Mouse (Mus musculus) monocyte, adult 5-6 weeks (primary cell): ENCODE results near the gene Elf4. TPM values are rescaled to one million over a fixed set of nuclear protein-coding genes. Genes with fewer than 3 reads are reported as not detected.

ENCODE experiments used
- ATAC-seq: fragments of 153-309, 156-312 bp; replicated peaks from 2 replicates; pipeline ENCODE4 v1.8.0; 2017; ENCODE audit warnings: mild to moderate bottlenecking; ENCODE audit not compliant: low TSS enrichment, insufficient number of reproducible peaks, severe bottlenecking, poor library complexity, low FRiP score
- total RNA-seq: library from RNA; stranded (forward); fragments of 200-1000, 200-491, 200-594 nt; gene quantifications from 3 replicates; pipeline ENCODE4 v1.2.3, GENCODE M21; 2017

The Elf4 gene
- total RNA-seq, result 35.9 to 86.3 TPM (median 41.4 TPM) in 3 replicates

GRCm38 (mm10) chrX:48462754-48463507, at the start of gene Elf4:
TSS of gene Elf4 (minus strand) at chrX:48463132.
- peak; percentile 79 for ATAC-seq

GRCm38 (mm10) chrX:48493763-48494162, 30.8 kb upstream of the Elf4 start:
- ATAC-seq, result no peak

DNA sequence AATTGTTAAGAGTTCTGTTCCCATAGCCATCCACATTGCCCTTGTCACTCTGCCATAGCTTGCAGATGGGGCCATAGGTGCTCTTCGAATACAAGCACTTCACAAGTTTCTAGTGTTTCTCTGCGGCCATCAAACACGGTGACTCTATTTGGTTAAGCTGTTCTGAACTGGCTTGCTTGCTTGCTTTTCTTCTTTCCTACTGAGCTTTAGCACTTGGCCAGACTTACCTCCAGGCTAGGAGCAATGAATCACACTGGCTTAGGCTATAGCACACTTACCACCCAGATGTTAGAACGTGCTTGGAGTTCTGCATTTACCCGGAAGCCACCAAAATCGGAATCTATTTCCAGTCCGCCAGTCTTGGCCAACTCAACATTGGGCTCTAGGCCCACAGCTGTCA, 18.8 kb upstream of the Elf4 start:
- no peak for ATAC-seq

- no peak for ATAC-seq
These were observed 18.2 kb upstream of the Elf4 start for GRCm38 (mm10) chrX:48481095-48481494.

DNA sequence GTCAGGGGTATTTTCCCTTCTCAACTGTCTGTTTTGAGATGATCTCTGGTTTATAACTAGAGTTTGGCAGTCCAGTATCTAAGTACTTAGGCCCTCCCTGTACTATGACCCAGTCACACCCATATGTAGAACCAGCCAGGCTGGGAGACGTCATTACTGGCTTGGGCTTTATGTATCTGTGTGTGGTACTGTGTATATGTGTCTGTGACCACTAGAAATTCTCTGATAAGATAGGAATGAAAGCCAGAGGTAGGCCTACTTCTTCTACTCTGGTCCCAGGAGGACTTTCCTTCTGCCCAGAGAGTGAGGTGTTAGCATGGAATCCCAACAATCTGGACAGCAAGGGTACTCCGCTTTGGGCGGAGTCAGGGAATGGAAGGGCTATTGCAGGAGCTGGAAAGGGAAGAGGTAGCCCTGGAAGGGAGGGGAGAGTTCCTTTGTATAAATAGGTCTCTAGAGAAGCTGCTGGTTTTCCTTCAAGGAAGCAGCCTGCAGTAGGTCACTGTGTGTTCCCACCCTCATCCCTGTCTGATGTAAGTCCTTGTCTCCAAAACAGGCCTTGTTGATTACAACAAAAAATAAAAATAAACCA, 4.5 kb upstream of the Elf4 start:
- no peak for ATAC-seq

DNA sequence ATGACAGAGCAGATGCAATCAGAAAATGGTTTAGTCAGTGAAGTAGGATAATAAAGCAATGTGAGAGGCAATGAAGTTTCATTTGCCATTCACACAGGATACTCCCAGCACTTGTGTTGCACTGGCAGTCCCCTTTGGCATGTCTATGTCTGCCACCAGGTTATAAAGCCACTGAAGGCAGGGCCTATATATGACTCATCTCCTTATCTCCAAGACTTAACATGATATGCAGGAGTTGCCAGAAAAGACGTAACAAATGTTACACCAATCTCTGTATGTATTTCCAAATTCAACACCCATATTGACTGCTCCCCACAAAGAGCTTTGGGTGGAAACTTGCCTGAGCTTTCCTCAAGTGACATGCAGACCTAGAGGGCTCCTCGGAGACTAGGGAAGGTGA, 3.2 kb upstream of the Elf4 start:
- ATAC-seq, result no peak

DNA sequence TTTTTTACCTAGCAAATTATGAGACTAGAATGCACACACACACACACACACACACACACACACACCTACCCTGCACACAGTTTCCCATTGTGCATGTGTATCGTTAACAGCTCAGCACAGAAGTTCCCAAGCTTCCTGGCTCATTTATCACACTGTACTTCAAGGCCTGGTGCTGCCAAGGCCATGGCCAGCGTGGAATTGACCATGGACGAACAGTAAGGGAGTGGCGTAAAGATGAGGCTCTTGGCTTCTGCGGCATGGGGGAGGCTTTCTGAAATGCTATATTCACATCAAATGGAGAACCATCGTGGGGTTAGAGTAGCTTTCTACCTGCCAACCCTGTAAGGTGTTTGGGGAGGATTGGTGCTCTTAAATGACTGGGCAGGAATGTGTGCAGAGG, 1.5 kb upstream of the Elf4 start:
- no peak for ATAC-seq

GRCm38 (mm10) chrX:48463636-48464035, 704 bp upstream of the Elf4 start:
- ATAC-seq, result no peak

DNA sequence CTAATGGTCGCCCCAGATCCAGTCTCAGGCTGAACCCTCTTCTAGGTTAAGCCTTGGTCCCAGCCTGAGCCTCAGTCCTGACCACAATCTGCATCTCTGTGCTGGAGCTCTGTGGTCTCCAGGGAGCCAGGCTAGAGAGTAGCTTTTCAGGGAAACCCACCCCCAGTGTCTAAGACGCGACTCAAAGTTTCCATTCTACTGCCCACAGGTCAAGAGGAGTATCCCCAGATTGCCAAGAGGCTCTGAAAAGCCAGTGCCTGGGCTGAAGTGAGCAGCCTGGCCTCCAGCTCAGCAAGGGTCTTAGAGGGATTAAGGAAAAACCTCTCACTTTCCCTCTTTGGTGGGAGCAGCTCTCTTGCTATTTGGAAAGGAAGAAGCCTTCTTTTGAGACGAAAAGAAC, 635 bp downstream of the Elf4 start:
- ATAC-seq, result no peak

DNA sequence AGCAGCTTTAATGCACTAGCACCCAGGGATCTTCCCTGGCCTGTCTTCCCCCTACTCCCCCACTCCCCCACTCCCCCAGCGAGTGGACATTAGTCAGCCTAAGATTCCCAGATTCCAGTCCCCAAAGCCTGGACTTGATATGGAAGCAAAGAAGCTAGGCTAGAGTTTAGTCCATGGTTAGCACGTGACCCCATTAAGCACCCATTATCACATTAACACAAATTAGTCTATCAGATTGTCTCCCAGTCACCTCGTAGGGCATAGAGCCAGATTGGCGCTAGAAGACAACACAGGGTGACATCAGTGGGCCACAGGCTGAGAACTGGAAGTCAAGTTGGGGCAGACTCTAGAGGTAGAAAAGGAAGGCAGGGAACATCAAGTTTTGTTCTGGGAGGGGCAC, 1.9 kb downstream of the Elf4 start:
- no peak for ATAC-seq

- no peak for ATAC-seq
These were observed 2.4 kb downstream of the Elf4 start for GRCm38 (mm10) chrX:48460496-48460895.

- ATAC-seq, result no peak
These were observed 6.0 kb downstream of the Elf4 start for GRCm38 (mm10) chrX:48456956-48457355.

DNA sequence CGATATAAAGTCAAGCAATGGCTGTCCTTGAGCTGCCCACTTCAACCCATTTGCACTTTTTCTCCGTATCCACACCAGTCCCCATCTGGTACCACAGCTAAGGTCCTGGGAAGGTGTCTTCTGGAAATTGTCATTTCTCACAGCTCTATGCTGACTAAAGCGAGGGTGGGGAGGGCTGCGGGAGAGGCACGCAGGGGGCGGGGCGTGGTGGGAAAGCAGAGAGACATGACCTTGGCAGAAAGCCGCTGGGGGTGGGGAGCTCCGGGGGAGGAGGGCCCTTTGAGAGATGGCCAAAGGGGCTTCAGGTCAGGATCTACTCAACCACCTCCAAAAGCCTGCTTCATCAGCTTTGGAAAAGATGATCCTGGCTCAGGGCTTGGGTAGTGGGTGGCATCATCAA, 7.9 kb downstream of the Elf4 start:
- ATAC-seq, result no peak

DNA sequence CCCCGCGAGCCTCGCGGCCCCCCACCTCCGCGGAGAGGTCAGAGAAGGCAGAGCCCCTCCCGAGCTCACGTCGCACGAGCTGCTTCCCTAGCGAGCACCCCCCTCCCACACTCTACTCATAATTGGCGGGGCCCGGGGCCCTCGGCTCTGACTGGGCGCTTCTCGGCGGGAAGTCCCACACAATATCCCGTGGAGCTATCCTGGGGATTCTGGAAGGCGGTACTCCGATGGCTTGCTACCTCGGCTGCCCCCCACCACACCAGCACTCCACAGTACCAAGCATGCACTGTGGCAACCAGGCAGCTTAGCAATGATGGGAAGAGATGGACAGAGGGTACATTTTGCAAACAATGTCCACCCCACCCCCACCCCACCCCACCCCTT, 8.4 kb downstream of the Elf4 start:
- ATAC-seq, result peak; percentile 13; the same call in 1 of the 2 replicates

GRCm38 (mm10) chrX:48453736-48454494, 9.0 kb downstream of the Elf4 start:
- ATAC-seq, result peak; percentile 85

DNA sequence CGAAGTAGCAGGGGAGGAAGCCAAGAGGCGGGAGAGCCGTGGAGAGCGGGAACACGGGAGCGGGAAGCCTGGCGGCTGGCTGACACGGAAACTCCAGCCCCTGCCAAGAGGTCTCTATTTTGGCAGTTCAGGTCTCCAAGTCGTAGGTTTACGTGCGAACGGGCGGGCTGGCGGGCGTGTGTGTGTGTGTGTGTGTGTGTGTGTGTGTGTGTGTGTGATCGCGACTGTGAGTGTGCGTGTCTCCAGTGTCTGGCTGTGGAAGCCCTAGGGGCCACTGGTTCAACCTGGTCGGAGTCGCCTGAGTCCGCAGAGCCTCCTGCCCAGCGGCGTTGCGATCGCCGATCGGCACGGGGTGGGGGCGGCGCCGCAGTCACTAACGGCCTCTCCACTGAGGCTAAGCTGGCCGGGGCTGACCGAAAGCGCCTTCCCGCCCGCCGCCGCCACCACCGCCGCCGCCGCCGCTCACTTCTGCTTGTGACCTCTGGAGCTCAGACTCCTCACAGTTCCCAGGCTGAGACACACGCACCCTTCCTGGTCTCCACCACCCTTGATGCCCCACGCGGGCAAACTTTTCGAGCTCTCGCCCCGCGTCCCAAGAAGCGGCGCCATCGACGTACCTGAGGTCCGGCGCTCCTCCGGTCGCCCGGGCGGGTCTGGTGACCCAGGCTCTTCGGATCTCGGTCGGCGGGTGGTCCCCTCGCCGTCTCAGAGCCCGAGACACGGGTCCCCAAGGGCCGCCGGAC, 9.8 kb downstream of the Elf4 start:
- ATAC-seq, result no peak

- peak; percentile 68 for ATAC-seq
These were observed 10.6 kb downstream of the Elf4 start for GRCm38 (mm10) chrX:48452231-48452890.

DNA sequence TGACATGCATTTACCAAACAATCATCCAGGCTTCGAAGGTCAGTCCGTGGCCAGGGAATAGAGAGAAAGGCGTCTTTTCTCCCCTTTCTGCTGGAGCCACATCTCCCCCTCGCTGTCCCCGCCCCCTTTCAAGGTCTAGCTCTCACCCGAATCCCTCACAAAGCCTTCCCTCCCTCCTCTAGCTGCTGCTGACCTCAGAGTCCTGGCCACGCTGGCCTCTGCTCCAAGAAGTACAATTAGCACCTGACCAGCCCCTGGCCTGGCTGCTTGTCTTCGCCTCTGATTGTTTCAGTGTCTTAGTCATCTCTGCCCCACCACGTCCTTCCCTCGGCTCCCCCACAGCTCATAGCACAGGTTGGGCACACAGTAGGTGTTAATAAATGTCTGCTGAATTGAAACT, 13.3 kb downstream of the Elf4 start:
- ATAC-seq, result no peak

DNA sequence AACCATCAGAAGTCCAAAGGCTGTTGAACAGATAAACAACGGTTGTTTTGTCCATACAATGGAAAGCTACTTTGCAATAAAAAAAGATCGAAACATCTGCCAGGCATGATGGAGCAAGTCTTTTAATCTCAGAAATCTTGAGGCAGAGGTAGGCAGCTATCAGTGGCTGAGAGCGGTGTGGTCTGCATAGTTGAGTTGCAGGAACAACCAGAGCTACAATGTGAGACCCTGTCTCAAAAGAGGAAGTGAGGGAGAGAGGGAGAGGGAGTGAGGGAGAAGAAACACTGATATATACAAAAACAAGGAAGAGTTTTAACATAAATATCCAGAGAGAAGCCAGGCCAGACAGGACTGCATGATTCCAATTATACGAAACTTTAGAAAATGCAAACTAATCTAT, 18.3 kb downstream of the Elf4 start:
- ATAC-seq, result no peak
